Mouse (Mus musculus) ES-Bruce4 (cell line): Measurements from ENCODE around the gene Itgav. TPM values are rescaled to one million over a fixed set of nuclear protein-coding genes. Genes with fewer than 3 reads are reported as not detected.
"Not testable (repeated sequence)": the region's sequence is repeated elsewhere in the genome, so short reads cannot be mapped to it uniquely, and the experiment has no call there.

Experiments used
- H3K27ac ChIP-seq: 2 replicates; pipeline ENCODE4 v1.5.1; 2012; ENCODE audit warnings: low read length, inconsistent platforms; ENCODE audit not compliant: insufficient read depth
- H3K27me3 ChIP-seq: 2 replicates; pipeline ENCODE4 v1.6.1; 2012; ENCODE audit warnings: mild to moderate bottlenecking, low read length, inconsistent platforms; ENCODE audit not compliant: control insufficient read depth, poor library complexity, insufficient read depth, severe bottlenecking
- H3K36me3 ChIP-seq: 2 replicates; pipeline ENCODE4 v1.6.1; 2012; ENCODE audit warnings: inconsistent platforms, mild to moderate bottlenecking, low read length, moderate library complexity; ENCODE audit not compliant: control insufficient read depth, poor library complexity, insufficient read depth, severe bottlenecking
- H3K4me1 ChIP-seq: one replicate; pipeline ENCODE4 v1.8.1; 2011; ENCODE audit warnings: low read length; ENCODE audit not compliant: control insufficient read depth, insufficient read depth
- H3K4me3 ChIP-seq: 2 replicates; pipeline ENCODE4 v1.5.1; 2011; ENCODE audit warnings: low read depth, mild to moderate bottlenecking, low read length
- H3K9ac ChIP-seq: 2 replicates; pipeline ENCODE4 v1.6.1; 2012; ENCODE audit warnings: low read depth, mild to moderate bottlenecking, inconsistent platforms; ENCODE audit not compliant: poor library complexity, severe bottlenecking
- H3K9me3 ChIP-seq: replicated peaks from 2 replicates; pipeline ENCODE4 v1.6.1; 2012; ENCODE audit warnings: mild to moderate bottlenecking, low read length, inconsistent platforms; ENCODE audit not compliant: control insufficient read depth, poor library complexity, insufficient read depth, severe bottlenecking
- CTCF ChIP-seq: IDR thresholded peaks from one replicate; pipeline ENCODE4 v1.8.1; 2011; ENCODE audit warnings: low read depth, low read length
- EP300 ChIP-seq: IDR thresholded peaks from 2 replicates; pipeline ENCODE4 v1.6.1; 2011; ENCODE audit warnings: low read depth, low read length; ENCODE audit not compliant: insufficient read depth
- POLR2A ChIP-seq: IDR thresholded peaks from one replicate; pipeline ENCODE4 v1.8.1; 2011; ENCODE audit warnings: low read length; ENCODE audit not compliant: insufficient read depth
- polyA plus RNA-seq: library from polyadenylated mRNA; stranded (reverse); fragments of >200 nt; gene quantifications from 2 replicates; pipeline ENCODE4 v1.2.4, GENCODE M21; 2011; ENCODE audit warnings: low read depth; ENCODE audit not compliant: missing spikeins, insufficient read depth, insufficient read length

Gene Itgav
- polyA plus RNA-seq, 1 experiment = 55.6 TPM

GRCm38 (mm10) chr2:83705580-83706158 lies 18.5 kb upstream of the Itgav start:
- no peak overlapping the region for H3K4me3 ChIP-seq
- TF ChIP-seq CTCF (no peak), POLR2A (no peak), EP300 (no peak)
- H3K4me1 ChIP-seq = peaks cover under 1% of the 10 kb centered on the region
- H3K9ac ChIP-seq = no peak overlapping the region
- H3K27ac ChIP-seq = no peak overlapping the region
- H3K27me3 ChIP-seq = no peaks in the 10 kb centered on the region
- no peaks in the 10 kb centered on the region for H3K36me3 ChIP-seq
- H3K9me3 ChIP-seq = no peaks in the 10 kb centered on the region

GRCm38 (mm10) chr2:83709896-83710524 lies 14.2 kb upstream of the Itgav start:
- Histone ChIP-seq H3K27ac (peak overlapping the region; percentile 72), H3K9ac (no peak overlapping the region)

GRCm38 (mm10) chr2:83713281-83713680 lies 10.9 kb upstream of the Itgav start:
- H3K36me3 ChIP-seq, H3K9me3 ChIP-seq, H3K4me1 ChIP-seq, H3K27me3 ChIP-seq, H3K4me3 ChIP-seq, H3K9ac ChIP-seq, H3K27ac ChIP-seq: not testable (repeated sequence)

More at GRCm38 (mm10) chr2:83709896-83710524, 14.2 kb upstream of the Itgav start:
- Histone ChIP-seq H3K27me3 (no peaks in the 10 kb centered on the region), H3K9me3 (no peaks in the 10 kb centered on the region), H3K36me3 (no peaks in the 10 kb centered on the region), H3K4me3 (no peak overlapping the region), H3K4me1 (peaks cover 3% of the 10 kb centered on the region)
- no peak for TF ChIP-seq EP300
- TF ChIP-seq CTCF = no peak
- TF ChIP-seq POLR2A = no peak

DNA sequence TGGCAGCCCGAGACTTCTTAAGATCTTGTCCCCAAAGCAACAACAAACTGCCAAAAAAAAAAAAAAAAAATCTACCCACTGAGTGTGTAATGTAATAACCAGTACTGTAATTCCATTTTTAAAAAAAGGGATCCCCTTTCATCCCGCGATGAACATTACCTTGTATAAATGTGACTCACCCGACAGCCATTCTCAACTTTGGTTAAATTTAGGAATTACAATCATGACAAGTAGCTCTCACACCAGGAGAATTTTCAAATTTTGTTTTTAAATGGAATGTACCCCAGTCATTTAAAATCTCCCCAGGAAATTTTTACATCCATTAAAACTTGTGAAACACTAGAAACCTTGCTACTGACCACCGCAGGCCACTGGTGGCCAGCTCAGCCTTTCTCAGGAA lies 10.3 kb upstream of the Itgav start:
- no peak for TF ChIP-seq EP300
- TF ChIP-seq POLR2A = no peak
- TF ChIP-seq CTCF = no peak
- no peaks in the 10 kb centered on the region for H3K27me3 ChIP-seq

DNA sequence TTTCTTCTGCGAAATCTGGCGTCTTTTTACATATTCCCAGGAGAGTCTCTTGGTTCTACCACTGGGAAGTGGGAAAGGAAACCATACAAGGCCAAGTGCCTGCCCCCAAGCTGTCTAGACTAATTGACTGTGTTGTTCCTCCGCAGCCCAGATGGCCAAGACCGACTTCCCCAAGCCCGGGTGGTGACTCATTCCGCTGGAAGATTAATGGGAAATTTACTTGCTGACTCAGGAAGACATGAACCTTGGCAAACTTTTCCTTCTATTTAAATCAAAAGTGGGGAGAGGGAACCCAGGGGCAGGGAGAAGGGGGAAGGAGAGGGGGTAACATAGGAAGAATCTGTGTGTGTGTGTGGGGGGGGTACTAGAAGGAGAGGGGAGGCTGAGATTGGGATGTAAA lies 9.4 kb upstream of the Itgav start:
- H3K27me3 ChIP-seq = no peaks in the 10 kb centered on the region
- no peak overlapping the region for H3K9ac ChIP-seq
- H3K9me3 ChIP-seq = no peaks in the 10 kb centered on the region
- no peak overlapping the region for H3K27ac ChIP-seq
- no peak overlapping the region for H3K4me3 ChIP-seq
- H3K36me3 ChIP-seq = no peaks in the 10 kb centered on the region
- TF ChIP-seq POLR2A (no peak), CTCF (no peak), EP300 (no peak)
- H3K4me1 ChIP-seq = peaks cover 3% of the 10 kb centered on the region

More for the DNA sequence above, 10.3 kb upstream of the Itgav start:
- Histone ChIP-seq H3K4me3 (no peak overlapping the region), H3K9ac (no peak overlapping the region), H3K9me3 (no peaks in the 10 kb centered on the region), H3K4me1 (peaks cover 3% of the 10 kb centered on the region), H3K27ac (no peak overlapping the region), H3K36me3 (no peaks in the 10 kb centered on the region)

GRCm38 (mm10) chr2:83718341-83718740 lies 5.9 kb upstream of the Itgav start:
- Histone ChIP-seq H3K36me3 (no peaks in the 10 kb centered on the region), H3K4me1 (peaks cover under 1% of the 10 kb centered on the region), H3K27me3 (no peaks in the 10 kb centered on the region), H3K9ac (no peak overlapping the region), H3K9me3 (no peaks in the 10 kb centered on the region), H3K27ac (no peak overlapping the region; the same call in 1 of the 2 replicates), H3K4me3 (no peak overlapping the region)
- TF ChIP-seq CTCF = no peak
